Mouse (Mus musculus) midbrain, embryonic 13.5 days (tissue): ENCODE measurements at regions not wholly inside any gene's neighbourhood (a gene's known extent, or its start where the extent isn't known, plus 50 kb on each side); places are given as distances from the start of the nearest gene placed in this dataset.

Experiments used
- ATAC-seq: fragments of 200-750 bp; cut with Nextera tagmentation; 2 replicates; pipeline ENCODE4 v1.8.0; 2017; ENCODE audit warnings: mild to moderate bottlenecking, moderate TSS enrichment, moderate library complexity
- H3K27ac ChIP-seq: fragments of 300-500 bp; sonication (generic); 2 replicates; pipeline ENCODE4 v1.5.1; 2015; ENCODE audit warnings: inconsistent platforms, mild to moderate bottlenecking, moderate library complexity
- H3K27me3 ChIP-seq: fragments of 300-500 bp; sonication (generic); 2 replicates; pipeline ENCODE4 v1.6.1; 2015; ENCODE audit warnings: mild to moderate bottlenecking, inconsistent platforms
- H3K36me3 ChIP-seq: fragments of 300-500 bp; sonication (generic); 2 replicates; pipeline ENCODE4 v1.6.1; 2015; ENCODE audit warnings: mild to moderate bottlenecking, inconsistent platforms
- H3K4me1 ChIP-seq: fragments of 300-500 bp; sonication (generic); replicated peaks from 2 replicates; pipeline ENCODE4 v1.6.1; 2015; ENCODE audit warnings: inconsistent platforms
- H3K4me2 ChIP-seq: fragments of 300-500 bp; sonication (generic); replicated peaks from 2 replicates; pipeline ENCODE4 v1.6.1; 2015; ENCODE audit warnings: moderate library complexity, mild to moderate bottlenecking, inconsistent platforms
- H3K4me3 ChIP-seq: fragments of 300-500 bp; sonication (generic); replicated peaks from 2 replicates; pipeline ENCODE4 v1.5.1; 2015; ENCODE audit warnings: mild to moderate bottlenecking, inconsistent platforms
- H3K9ac ChIP-seq: fragments of 300-500 bp; sonication (generic); replicated peaks from 2 replicates; pipeline ENCODE4 v1.6.1; 2015; ENCODE audit warnings: mild to moderate bottlenecking, inconsistent platforms
- H3K9me3 ChIP-seq: fragments of 300-500 bp; sonication (generic); 2 replicates; pipeline ENCODE4 v1.6.1; 2016; ENCODE audit warnings: mild to moderate bottlenecking, inconsistent platforms
- WGBS: fragments of 180-500 bp; shearing (Covaris S2); methylation state at CpG from one replicate; pipeline ENCODE4 v1.1.7; 2015; 5-methylcytosine and 5-hydroxymethylcytosine counted together

GRCm38 (mm10) chr8:17588189-17588588 is 1389.9 kb downstream of the Defb40 start:
- no peaks in the 10 kb centered on the region for H3K27me3 ChIP-seq
- no peaks in the 10 kb centered on the region for H3K9me3 ChIP-seq
- H3K4me3 ChIP-seq = no peak overlapping the region
- H3K27ac ChIP-seq = no peak overlapping the region
- H3K4me1 ChIP-seq = no peaks in the 10 kb centered on the region
- no peak overlapping the region for H3K9ac ChIP-seq
- no peak overlapping the region for H3K4me2 ChIP-seq
- H3K36me3 ChIP-seq = no peaks in the 10 kb centered on the region
- ATAC-seq = no peak

GRCm38 (mm10) chr8:17587261-17587861 is 1390.7 kb downstream of the Defb40 start:
- no peaks in the 10 kb centered on the region for H3K36me3 ChIP-seq
- no peak overlapping the region for H3K4me3 ChIP-seq
- H3K4me2 ChIP-seq = no peak overlapping the region
- ATAC-seq = no peak
- no peak overlapping the region for H3K9ac ChIP-seq
- 63% methylated on average over 5 of the region's 5 CpGs for WGBS
- H3K4me1 ChIP-seq = no peaks in the 10 kb centered on the region
- no peaks in the 10 kb centered on the region for H3K27me3 ChIP-seq
- no peaks in the 10 kb centered on the region for H3K9me3 ChIP-seq
- no peak overlapping the region for H3K27ac ChIP-seq
